Mouse (Mus musculus): ENCODE results near the gene Zfyve28. TPM values are rescaled to one million over a fixed set of nuclear protein-coding genes. Genes with fewer than 3 reads are reported as not detected.

The Zfyve28 gene
- polyA plus RNA-seq, 1 experiment from 2014 or later = 0.37 TPM

- Histone ChIP-seq H3K36me3 (ENCODE audit: control insufficient read depth, insufficient read depth, low read length) (no peaks in the 10 kb centered on the region), H3K27me3 (ENCODE audit: control insufficient read depth, insufficient read depth, low read length) (no peaks in the 10 kb centered on the region), H3K9me3 (ENCODE audit: control insufficient read depth, low read length) (no peaks in the 10 kb centered on the region), H3K27ac (ENCODE audit: low read depth, low read length) (no peak overlapping the region), H3K4me1 (ENCODE audit: control insufficient read depth, insufficient read depth, low read length) (0 out of 2 replicates have a peak, but pooled peaks cover 2% of the 10 kb centered on the region), H3K4me3 (ENCODE audit: low read length) (no peak overlapping the region), H3K9ac (ENCODE audit: low read depth, low read length) (no peak overlapping the region), H3K4me2 (replicated peaks; ENCODE audit: low read depth, low read length) (no peak overlapping the region)
- 79% methylated on average over 7 of the region's 7 CpGs for WGBS
- ATAC-seq (ENCODE audit: low FRiP score, low TSS enrichment) = no peak
These were observed 72.2 kb downstream of the Zfyve28 start for GRCm38 (mm10) chr5:34216025-34216424.

GRCm38 (mm10) chr5:34213659-34214058 is 74.6 kb downstream of the Zfyve28 start:
- no peak overlapping the region for H3K27ac ChIP-seq (ENCODE audit: low read depth, low read length)
- no peak overlapping the region for H3K4me2 ChIP-seq (replicated peaks; ENCODE audit: low read depth, low read length)
- 70% methylated on average over 8 of the region's 8 CpGs for WGBS
- no peak overlapping the region for H3K9ac ChIP-seq (ENCODE audit: low read depth, low read length)
- H3K9me3 ChIP-seq (ENCODE audit: control insufficient read depth, low read length) = no peaks in the 10 kb centered on the region
- no peak overlapping the region for H3K4me3 ChIP-seq (ENCODE audit: low read length)
- H3K36me3 ChIP-seq (ENCODE audit: control insufficient read depth, insufficient read depth, low read length) = no peaks in the 10 kb centered on the region
- no peak for ATAC-seq (ENCODE audit: low FRiP score, low TSS enrichment)
- no peaks in the 10 kb centered on the region for H3K27me3 ChIP-seq (ENCODE audit: control insufficient read depth, insufficient read depth, low read length)
- 0 out of 2 replicates have a peak, but pooled peaks cover 2% of the 10 kb centered on the region for H3K4me1 ChIP-seq (ENCODE audit: control insufficient read depth, insufficient read depth, low read length)

- no peaks in the 10 kb centered on the region for H3K27me3 ChIP-seq (ENCODE audit: control insufficient read depth, insufficient read depth, low read length)
- no peak overlapping the region for H3K9ac ChIP-seq (ENCODE audit: low read depth, low read length)
- H3K9me3 ChIP-seq (ENCODE audit: control insufficient read depth, low read length) = no peaks in the 10 kb centered on the region
- peak; percentile 85 for ATAC-seq (ENCODE audit: low FRiP score, low TSS enrichment)
- H3K4me1 ChIP-seq (ENCODE audit: control insufficient read depth, insufficient read depth, low read length) = 0 out of 2 replicates have a peak, but pooled peaks cover 2% of the 10 kb centered on the region
- no peak overlapping the region for H3K4me2 ChIP-seq (replicated peaks; ENCODE audit: low read depth, low read length)
- no peaks in the 10 kb centered on the region for H3K36me3 ChIP-seq (ENCODE audit: control insufficient read depth, insufficient read depth, low read length)
- no peak overlapping the region for H3K27ac ChIP-seq (ENCODE audit: low read depth, low read length)
- no peak overlapping the region for H3K4me3 ChIP-seq (ENCODE audit: low read length)
- WGBS = 4% methylated on average over 1 of the region's 1 CpGs
These were observed 78.0 kb downstream of the Zfyve28 start for GRCm38 (mm10) chr5:34210279-34210678.

- Histone ChIP-seq H3K27me3 (ENCODE audit: control insufficient read depth, insufficient read depth, low read length) (no peaks in the 10 kb centered on the region), H3K9me3 (ENCODE audit: control insufficient read depth, low read length) (no peaks in the 10 kb centered on the region), H3K4me1 (ENCODE audit: control insufficient read depth, insufficient read depth, low read length) (no peaks in the 10 kb centered on the region), H3K4me3 (ENCODE audit: low read length) (no peak overlapping the region), H3K27ac (ENCODE audit: low read depth, low read length) (no peak overlapping the region), H3K36me3 (ENCODE audit: control insufficient read depth, insufficient read depth, low read length) (no peaks in the 10 kb centered on the region), H3K4me2 (replicated peaks; ENCODE audit: low read depth, low read length) (no peak overlapping the region), H3K9ac (ENCODE audit: low read depth, low read length) (no peak overlapping the region)
- ATAC-seq (ENCODE audit: low FRiP score, low TSS enrichment) = no peak
- WGBS = 62% methylated on average over 3 of the region's 3 CpGs
These were observed 80.7 kb downstream of the Zfyve28 start for GRCm38 (mm10) chr5:34207503-34207902.

GRCm38 (mm10) chr5:34205788-34206187 is 82.5 kb downstream of the Zfyve28 start:
- Histone ChIP-seq H3K4me2 (replicated peaks; ENCODE audit: low read depth, low read length) (no peak overlapping the region), H3K27ac (ENCODE audit: low read depth, low read length) (no peak overlapping the region), H3K36me3 (ENCODE audit: control insufficient read depth, insufficient read depth, low read length) (no peaks in the 10 kb centered on the region), H3K4me1 (ENCODE audit: control insufficient read depth, insufficient read depth, low read length) (no peaks in the 10 kb centered on the region), H3K27me3 (ENCODE audit: control insufficient read depth, insufficient read depth, low read length) (no peaks in the 10 kb centered on the region), H3K4me3 (ENCODE audit: low read length) (no peak overlapping the region), H3K9ac (ENCODE audit: low read depth, low read length) (no peak overlapping the region), H3K9me3 (ENCODE audit: control insufficient read depth, low read length) (no peaks in the 10 kb centered on the region)
- whole genome bisulfite sequencing = 83% methylated on average over 2 of the region's 2 CpGs
- no peak for ATAC-seq (ENCODE audit: low FRiP score, low TSS enrichment)

GRCm38 (mm10) chr5:34204911-34205310 is 83.3 kb downstream of the Zfyve28 start:
- no peak overlapping the region for H3K4me2 ChIP-seq (replicated peaks; ENCODE audit: low read depth, low read length)
- no peak overlapping the region for H3K27ac ChIP-seq (ENCODE audit: low read depth, low read length)
- H3K27me3 ChIP-seq (ENCODE audit: control insufficient read depth, insufficient read depth, low read length) = no peaks in the 10 kb centered on the region
- H3K4me1 ChIP-seq (ENCODE audit: control insufficient read depth, insufficient read depth, low read length) = no peaks in the 10 kb centered on the region
- no peaks in the 10 kb centered on the region for H3K36me3 ChIP-seq (ENCODE audit: control insufficient read depth, insufficient read depth, low read length)
- no peak overlapping the region for H3K4me3 ChIP-seq (ENCODE audit: low read length)
- H3K9me3 ChIP-seq (ENCODE audit: control insufficient read depth, low read length) = no peaks in the 10 kb centered on the region
- WGBS = 93% methylated on average over 2 of the region's 2 CpGs
- H3K9ac ChIP-seq (ENCODE audit: low read depth, low read length) = no peak overlapping the region
- ATAC-seq (ENCODE audit: low FRiP score, low TSS enrichment) = no peak

GRCm38 (mm10) chr5:34202006-34202405 is 86.2 kb downstream of the Zfyve28 start:
- Histone ChIP-seq H3K36me3 (ENCODE audit: control insufficient read depth, insufficient read depth, low read length) (no peaks in the 10 kb centered on the region), H3K27me3 (ENCODE audit: control insufficient read depth, insufficient read depth, low read length) (no peaks in the 10 kb centered on the region), H3K9ac (ENCODE audit: low read depth, low read length) (no peak overlapping the region), H3K9me3 (ENCODE audit: control insufficient read depth, low read length) (no peaks in the 10 kb centered on the region), H3K4me3 (ENCODE audit: low read length) (no peak overlapping the region), H3K27ac (ENCODE audit: low read depth, low read length) (no peak overlapping the region), H3K4me1 (ENCODE audit: control insufficient read depth, insufficient read depth, low read length) (no peaks in the 10 kb centered on the region), H3K4me2 (replicated peaks; ENCODE audit: low read depth, low read length) (no peak overlapping the region)
- ATAC-seq (ENCODE audit: low FRiP score, low TSS enrichment) = no peak
- WGBS = 87% methylated on average over 4 of the region's 4 CpGs

- no peak for ATAC-seq (ENCODE audit: low FRiP score, low TSS enrichment)
- H3K4me2 ChIP-seq (replicated peaks; ENCODE audit: low read depth, low read length) = no peak overlapping the region
- WGBS = 51% methylated on average over 2 of the region's 2 CpGs
- H3K4me1 ChIP-seq (ENCODE audit: control insufficient read depth, insufficient read depth, low read length) = no peaks in the 10 kb centered on the region
- no peaks in the 10 kb centered on the region for H3K36me3 ChIP-seq (ENCODE audit: control insufficient read depth, insufficient read depth, low read length)
- no peaks in the 10 kb centered on the region for H3K27me3 ChIP-seq (ENCODE audit: control insufficient read depth, insufficient read depth, low read length)
- no peak overlapping the region for H3K27ac ChIP-seq (ENCODE audit: low read depth, low read length)
- H3K9me3 ChIP-seq (ENCODE audit: control insufficient read depth, low read length) = no peaks in the 10 kb centered on the region
- H3K4me3 ChIP-seq (ENCODE audit: low read length) = no peak overlapping the region
- H3K9ac ChIP-seq (ENCODE audit: low read depth, low read length) = no peak overlapping the region
These were observed 86.9 kb downstream of the Zfyve28 start for GRCm38 (mm10) chr5:34201396-34201795.

GRCm38 (mm10) chr5:34198615-34199014 is 89.6 kb downstream of the Zfyve28 start:
- H3K36me3 ChIP-seq (ENCODE audit: control insufficient read depth, insufficient read depth, low read length) = no peaks in the 10 kb centered on the region
- WGBS = 88% methylated on average over 6 of the region's 6 CpGs
- H3K4me2 ChIP-seq (replicated peaks; ENCODE audit: low read depth, low read length) = no peak overlapping the region
- no peaks in the 10 kb centered on the region for H3K4me1 ChIP-seq (ENCODE audit: control insufficient read depth, insufficient read depth, low read length)
- H3K27me3 ChIP-seq (ENCODE audit: control insufficient read depth, insufficient read depth, low read length) = no peaks in the 10 kb centered on the region
- no peak overlapping the region for H3K27ac ChIP-seq (ENCODE audit: low read depth, low read length)
- H3K9ac ChIP-seq (ENCODE audit: low read depth, low read length) = no peak overlapping the region
- H3K4me3 ChIP-seq (ENCODE audit: low read length) = no peak overlapping the region
- no peaks in the 10 kb centered on the region for H3K9me3 ChIP-seq (ENCODE audit: control insufficient read depth, low read length)
- ATAC-seq (ENCODE audit: low FRiP score, low TSS enrichment) = no peak
